Mouse (Mus musculus) liver, adult 2 months (tissue): ENCODE data around the gene Dnajb5. TPM values are rescaled to one million over a fixed set of nuclear protein-coding genes. Genes with fewer than 3 reads are reported as not detected.

ENCODE experiments used
- DNase-seq: peaks from one replicate; pipeline ENCODE4 v3.0.0-alpha.2; 2011; ENCODE audit warnings: low read depth, low spot score; ENCODE audit errors: extremely low read depth
- H3K27ac ChIP-seq: fragments of 200-500 bp; replicated peaks from 2 replicates; pipeline ENCODE4 v1.5.1; 2012; ENCODE audit warnings: low read depth, mild to moderate bottlenecking, control low read depth, inconsistent platforms, low read length; ENCODE audit not compliant: insufficient read depth
- H3K27me3 ChIP-seq: fragments of 200-500 bp; 2 replicates; pipeline ENCODE4 v1.6.1; 2012; ENCODE audit warnings: mild to moderate bottlenecking, moderate library complexity, low read length, inconsistent platforms; ENCODE audit not compliant: control insufficient read depth, insufficient read depth
- H3K36me3 ChIP-seq: fragments of 200-500 bp; 2 replicates; pipeline ENCODE4 v1.6.1; 2012; ENCODE audit warnings: low read length, inconsistent platforms; ENCODE audit not compliant: control insufficient read depth, insufficient read depth
- H3K4me1 ChIP-seq: fragments of 200-500 bp; 2 replicates; pipeline ENCODE4 v1.6.1; 2011; ENCODE audit warnings: low read length; ENCODE audit not compliant: control insufficient read depth, insufficient read depth
- H3K4me3 ChIP-seq: fragments of 200-500 bp; 2 replicates; pipeline ENCODE4 v1.5.1; 2011; ENCODE audit warnings: low read depth, mild to moderate bottlenecking, control low read depth, low read length, moderate library complexity; ENCODE audit not compliant: insufficient read depth
- H3K79me2 ChIP-seq: fragments of 200-500 bp; 2 replicates; pipeline ENCODE4 v1.6.1; 2012; ENCODE audit warnings: inconsistent platforms, mild to moderate bottlenecking, low read length, moderate library complexity; ENCODE audit not compliant: control insufficient read depth, insufficient read depth
- H3K9ac ChIP-seq: fragments of 200-500 bp; 2 replicates; pipeline ENCODE4 v1.6.1; 2012; ENCODE audit warnings: low read depth, mild to moderate bottlenecking, control low read depth, inconsistent platforms, low read length
- CTCF ChIP-seq: fragments of 200-500 bp; IDR thresholded peaks from 2 replicates; pipeline ENCODE4 v1.5.1; 2011; ENCODE audit warnings: low read depth, low read length, control low read depth
- POLR2A ChIP-seq: fragments of 200-500 bp; IDR thresholded peaks from 2 replicates; pipeline ENCODE4 v1.6.1; 2011; ENCODE audit warnings: low read length, control low read depth; ENCODE audit not compliant: insufficient read depth; ENCODE audit errors: extremely low read depth
- WGBS: fragments of 180-500 bp; shearing (Covaris S2); methylation state at CpG from one replicate; pipeline ENCODE4 v1.1.7; 2018; 5-methylcytosine and 5-hydroxymethylcytosine counted together
- polyA plus RNA-seq: library from polyadenylated mRNA; depleted of rRNA; stranded (reverse); fragments of >200 nt; gene quantifications from 2 replicates; pipeline ENCODE4 v1.2.3, GENCODE M21; 2012; rRNA removed
- total RNA-seq: library from RNA; depleted of rRNA; stranded (reverse); fragments of >200 nt; gene quantifications from 2 replicates; pipeline ENCODE4 v1.2.3, GENCODE M21; 2014; rRNA removed

Dnajb5 gene
- 0.83 and 1.7 TPM in 2 replicates for total RNA-seq
- polyA plus RNA-seq: 2.8 TPM in 2 replicates

- Histone ChIP-seq H3K9ac (peak within 1 kb of the TSS; percentile 88), H3K27me3 (no peaks in the 10 kb centered on the region), H3K4me3 (peak within 1 kb of the TSS; percentile 84), H3K4me1 (peaks cover 6% of the 10 kb centered on the region; the same call in 1 of the 2 replicates), H3K27ac (peak within 1 kb of the TSS; percentile 78), H3K79me2 (no peaks in the 10 kb centered on the region), H3K36me3 (no peaks in the 10 kb centered on the region)
- peak; percentile 59; the same call in 1 of the 2 replicates for TF ChIP-seq POLR2A
- no peak for TF ChIP-seq CTCF
- under 1% methylated on average over 39 of the region's 39 CpGs for WGBS
- DNase-seq: peak; percentile 96
Measured at GRCm38 (mm10) chr4:42949676-42950051, at the start of gene Dnajb5. Gene Dnajb5 (plus strand): TSS chr4:42949814.

- WGBS: 65% methylated on average over 5 of the region's 5 CpGs
Measured at GRCm38 (mm10) chr4:42900878-42901277, 48.7 kb upstream of the Dnajb5 start.

GRCm38 (mm10) chr4:42902174-42902573, 47.4 kb upstream of the Dnajb5 start:
- no peak for DNase-seq
- WGBS: 42% methylated on average over 9 of the region's 9 CpGs
- Histone ChIP-seq H3K27ac (no peak overlapping the region), H3K9ac (no peak overlapping the region), H3K4me3 (no peak overlapping the region), H3K36me3 (no peaks in the 10 kb centered on the region), H3K79me2 (no peaks in the 10 kb centered on the region), H3K27me3 (0 out of 2 replicates have a peak, but pooled peaks cover 4% of the 10 kb centered on the region), H3K4me1 (no peaks in the 10 kb centered on the region)
- no peak for TF ChIP-seq POLR2A
- peak; percentile 63 for TF ChIP-seq CTCF

More at GRCm38 (mm10) chr4:42900878-42901277, 48.7 kb upstream of the Dnajb5 start:
- Histone ChIP-seq H3K27me3 (0 out of 2 replicates have a peak, but pooled peaks cover 4% of the 10 kb centered on the region), H3K36me3 (no peaks in the 10 kb centered on the region), H3K4me1 (no peaks in the 10 kb centered on the region), H3K79me2 (no peaks in the 10 kb centered on the region), H3K9ac (no peak overlapping the region), H3K27ac (no peak overlapping the region), H3K4me3 (no peak overlapping the region)
- DNase-seq: no peak
- TF ChIP-seq POLR2A (no peak), CTCF (no peak)

- WGBS: 86% methylated on average over 5 of the region's 5 CpGs
- TF ChIP-seq POLR2A (no peak), CTCF (no peak)
Measured at GRCm38 (mm10) chr4:42902730-42903129, 46.9 kb upstream of the Dnajb5 start.

GRCm38 (mm10) chr4:42903942-42904341, 45.7 kb upstream of the Dnajb5 start:
- DNase-seq: no peak
- Histone ChIP-seq H3K4me3 (no peak overlapping the region), H3K27ac (no peak overlapping the region), H3K9ac (no peak overlapping the region), H3K36me3 (no peaks in the 10 kb centered on the region), H3K27me3 (0 out of 2 replicates have a peak, but pooled peaks cover 4% of the 10 kb centered on the region), H3K79me2 (no peaks in the 10 kb centered on the region), H3K4me1 (no peaks in the 10 kb centered on the region)
- WGBS: 24% methylated on average over 1 of the region's 1 CpGs
- TF ChIP-seq CTCF (no peak), POLR2A (no peak)

More at GRCm38 (mm10) chr4:42902730-42903129, 46.9 kb upstream of the Dnajb5 start:
- Histone ChIP-seq H3K9ac (no peak overlapping the region), H3K36me3 (no peaks in the 10 kb centered on the region), H3K27me3 (0 out of 2 replicates have a peak, but pooled peaks cover 4% of the 10 kb centered on the region), H3K4me3 (no peak overlapping the region), H3K4me1 (no peaks in the 10 kb centered on the region), H3K27ac (no peak overlapping the region), H3K79me2 (no peaks in the 10 kb centered on the region)
- no peak for DNase-seq

GRCm38 (mm10) chr4:42904523-42904922, 45.1 kb upstream of the Dnajb5 start:
- 95% methylated on average over 3 of the region's 3 CpGs for WGBS
- TF ChIP-seq CTCF (no peak), POLR2A (no peak)
- Histone ChIP-seq H3K36me3 (no peaks in the 10 kb centered on the region), H3K79me2 (no peaks in the 10 kb centered on the region), H3K4me1 (no peaks in the 10 kb centered on the region), H3K9ac (no peak overlapping the region), H3K27ac (no peak overlapping the region), H3K4me3 (no peak overlapping the region), H3K27me3 (0 out of 2 replicates have a peak, but pooled peaks cover 4% of the 10 kb centered on the region)
- no peak for DNase-seq
